Mouse (Mus musculus) thymus, adult 18-20 months (tissue): ENCODE data around the gene E2f4.

Experiments used
- DNase-seq, 2 experiments: peaks; one replicate each; pipeline ENCODE4 v3.0.0; 2022; ENCODE audit warnings: mixed read lengths in 2 of 2

E2f4 gene

GRCm38 (mm10) chr8:105350186-105350585 is 52.7 kb downstream of the E2f4 start:
- no peak for DNase-seq

GRCm38 (mm10) chr8:105353583-105354135 is 56.2 kb downstream of the E2f4 start:
- DNase-seq, result no peak

- no peak for DNase-seq
Observed at GRCm38 (mm10) chr8:105354549-105354948, 57.1 kb downstream of the E2f4 start.
